Mouse (Mus musculus) spleen, adult 2 months (tissue): ENCODE measurements around the gene Kctd5. TPM values are rescaled to one million over a fixed set of nuclear protein-coding genes. Genes with fewer than 3 reads are reported as not detected.

Experiments
- DNase-seq, 2 experiments: peaks; one replicate each; pipeline versions ENCODE4 v3.0.0 to v3.0.0-alpha.2; 2012 to 2021; ENCODE audit warnings: low spot score in 2 of 2, low read depth in 1 of 2
- H3K27ac ChIP-seq: fragments of 200-500 bp; 2 replicates; pipeline ENCODE4 v1.5.1; 2012; ENCODE audit warnings: low read length, inconsistent platforms; ENCODE audit not compliant: insufficient read depth
- H3K27me3 ChIP-seq: fragments of 200-500 bp; 2 replicates; pipeline ENCODE4 v1.6.1; 2012; ENCODE audit warnings: mild to moderate bottlenecking, moderate library complexity, low read length, inconsistent platforms; ENCODE audit not compliant: control insufficient read depth, insufficient read depth
- H3K36me3 ChIP-seq: fragments of 200-500 bp; 2 replicates; pipeline ENCODE4 v1.6.1; 2012; ENCODE audit warnings: mild to moderate bottlenecking, low read length, inconsistent platforms; ENCODE audit not compliant: control insufficient read depth, insufficient read depth
- H3K4me1 ChIP-seq: fragments of 200-500 bp; 2 replicates; pipeline ENCODE4 v1.6.1; 2011; ENCODE audit warnings: inconsistent platforms; ENCODE audit not compliant: control insufficient read depth, insufficient read depth, insufficient read length
- H3K4me3 ChIP-seq: fragments of 200-500 bp; 2 replicates; pipeline ENCODE4 v1.5.1; 2011; ENCODE audit warnings: mild to moderate bottlenecking, inconsistent platforms; ENCODE audit not compliant: insufficient read depth, insufficient read length; ENCODE audit errors: extremely low read depth
- CTCF ChIP-seq: fragments of 200-500 bp; IDR thresholded peaks from 2 replicates; pipeline ENCODE4 v1.5.1; 2011; ENCODE audit warnings: mild to moderate bottlenecking, inconsistent platforms; ENCODE audit not compliant: insufficient read depth, insufficient read length, insufficient replicate concordance; ENCODE audit errors: extremely low read depth
- POLR2A ChIP-seq: fragments of 200-500 bp; IDR thresholded peaks from 2 replicates; pipeline ENCODE4 v1.6.1; 2011; ENCODE audit warnings: low read depth, low read length, inconsistent platforms
- WGBS: fragments of 180-500 bp; shearing (Covaris S2); methylation state at CpG from one replicate; pipeline ENCODE4 v1.1.7; 2018; 5-methylcytosine and 5-hydroxymethylcytosine counted together
- polyA plus RNA-seq: library from polyadenylated mRNA; depleted of rRNA; stranded (reverse); fragments of >200 nt; gene quantifications from 2 replicates; pipeline ENCODE4 v1.2.3, GENCODE M21; 2012

Kctd5 gene
- polyA plus RNA-seq, 1 experiment, result 14.7 TPM

GRCm38 (mm10) chr17:24037844-24038243 is 35.4 kb downstream of the Kctd5 start, which contains the start of gene Prss27:
Gene Prss27, plus strand, starts transcription at chr17:24038144.
- H3K4me3 ChIP-seq, result no peak within 1 kb of the TSS
- no peaks in the 10 kb centered on the region for H3K36me3 ChIP-seq
- H3K4me1 ChIP-seq, result no peaks in the 10 kb centered on the region
- TF ChIP-seq POLR2A, result no peak
- TF ChIP-seq CTCF, result no peak
- H3K27ac ChIP-seq, result no peak within 1 kb of the TSS
- 58% methylated on average over 4 of the region's 4 CpGs for WGBS
- H3K27me3 ChIP-seq, result no peaks in the 10 kb centered on the region
- DNase-seq, result no peak

- Histone ChIP-seq H3K36me3 (no peaks in the 10 kb centered on the region), H3K4me1 (no peaks in the 10 kb centered on the region), H3K4me3 (no peak overlapping the region), H3K27ac (no peak overlapping the region), H3K27me3 (no peaks in the 10 kb centered on the region)
- no peak for DNase-seq
- TF ChIP-seq CTCF (no peak), POLR2A (no peak)
- 54% methylated on average over 13 of the region's 13 CpGs for WGBS
These were observed 35.9 kb downstream of the Kctd5 start for GRCm38 (mm10) chr17:24037360-24037759.

- TF ChIP-seq CTCF, result no peak
- no peak for TF ChIP-seq POLR2A
- no peak overlapping the region for H3K27ac ChIP-seq
- 57% methylated on average over 6 of the region's 6 CpGs for WGBS
- DNase-seq, result no peak
- no peaks in the 10 kb centered on the region for H3K36me3 ChIP-seq
- no peaks in the 10 kb centered on the region for H3K4me1 ChIP-seq
- H3K27me3 ChIP-seq, result no peaks in the 10 kb centered on the region
- no peak overlapping the region for H3K4me3 ChIP-seq
These were observed 36.3 kb downstream of the Kctd5 start for GRCm38 (mm10) chr17:24036954-24037353.

GRCm38 (mm10) chr17:24035087-24035486 is 38.2 kb downstream of the Kctd5 start:
- no peak overlapping the region for H3K27ac ChIP-seq
- H3K4me3 ChIP-seq, result no peak overlapping the region
- H3K36me3 ChIP-seq, result no peaks in the 10 kb centered on the region
- H3K4me1 ChIP-seq, result no peaks in the 10 kb centered on the region
- WGBS, result 79% methylated on average over 7 of the region's 7 CpGs
- TF ChIP-seq CTCF (no peak), POLR2A (no peak)
- H3K27me3 ChIP-seq, result no peaks in the 10 kb centered on the region
- DNase-seq, result no peak

GRCm38 (mm10) chr17:24030551-24030950 is 42.7 kb downstream of the Kctd5 start:
- WGBS, result 71% methylated on average over 11 of the region's 22 CpGs
- no peaks in the 10 kb centered on the region for H3K36me3 ChIP-seq
- no peak for DNase-seq
- no peak overlapping the region for H3K4me3 ChIP-seq
- TF ChIP-seq CTCF (no peak), POLR2A (no peak)
- no peaks in the 10 kb centered on the region for H3K4me1 ChIP-seq
- no peaks in the 10 kb centered on the region for H3K27me3 ChIP-seq
- no peak overlapping the region for H3K27ac ChIP-seq

- H3K36me3 ChIP-seq, result no peaks in the 10 kb centered on the region
- H3K4me3 ChIP-seq, result no peak overlapping the region
- no peak for DNase-seq
- H3K4me1 ChIP-seq, result no peaks in the 10 kb centered on the region
- H3K27ac ChIP-seq, result no peak overlapping the region
- WGBS, result 86% methylated on average over 7 of the region's 7 CpGs
- no peak for TF ChIP-seq CTCF
- no peak for TF ChIP-seq POLR2A
- no peaks in the 10 kb centered on the region for H3K27me3 ChIP-seq
These were observed 43.8 kb downstream of the Kctd5 start for GRCm38 (mm10) chr17:24029477-24029876.

GRCm38 (mm10) chr17:24021375-24022199 is 51.7 kb downstream of the Kctd5 start:
- no peak for DNase-seq
- TF ChIP-seq CTCF, result no peak
- no peak for TF ChIP-seq POLR2A
- H3K4me1 ChIP-seq, result no peaks in the 10 kb centered on the region
- H3K36me3 ChIP-seq, result no peaks in the 10 kb centered on the region
- no peaks in the 10 kb centered on the region for H3K27me3 ChIP-seq
- 67% methylated on average over 5 of the region's 5 CpGs for WGBS
- H3K27ac ChIP-seq, result no peak overlapping the region
- H3K4me3 ChIP-seq, result no peak overlapping the region
